Mouse (Mus musculus): ENCODE data around the gene Adat1. TPM values are rescaled to one million over a fixed set of nuclear protein-coding genes. Genes with fewer than 3 reads are reported as not detected.

The Adat1 gene
- polyA plus RNA-seq, 1 experiment from 2014 or later = 7.1 TPM

GRCm38 (mm10) chr8:111931721-111932120, 60.4 kb downstream of the Adat1 start:
- 81% methylated on average over 16 of the region's 16 CpGs for WGBS (ENCODE audit: insufficient replicate concordance)
- Histone ChIP-seq H3K36me3 (ENCODE audit: control insufficient read depth, insufficient read depth, low read length) (no peaks in the 10 kb centered on the region), H3K9me3 (replicated peaks; ENCODE audit: control insufficient read depth, low read length) (no peaks in the 10 kb centered on the region), H3K27me3 (ENCODE audit: control insufficient read depth, insufficient read depth, low read length) (no peaks in the 10 kb centered on the region), H3K4me1 (ENCODE audit: control insufficient read depth, insufficient read depth, low read length) (no peaks in the 10 kb centered on the region), H3K4me3 (ENCODE audit: low read depth, low read length) (no peak overlapping the region), H3K27ac (ENCODE audit: low read depth, low read length) (no peak overlapping the region), H3K4me2 (no peak overlapping the region), H3K9ac (ENCODE audit: low read depth, low read length) (no peak overlapping the region)
- no peak for ATAC-seq (replicated peaks; ENCODE audit: insufficient number of reproducible peaks, low FRiP score, low TSS enrichment)

GRCm38 (mm10) chr8:111929648-111930344, 62.3 kb downstream of the Adat1 start:
- H3K9me3 ChIP-seq (replicated peaks; ENCODE audit: control insufficient read depth, low read length) = no peaks in the 10 kb centered on the region
- H3K27me3 ChIP-seq (ENCODE audit: control insufficient read depth, insufficient read depth, low read length) = no peaks in the 10 kb centered on the region
- H3K9ac ChIP-seq (ENCODE audit: low read depth, low read length) = 0 out of 2 replicates have a peak overlapping the region, but pooled peaks have one; percentile 22
- no peak overlapping the region for H3K4me3 ChIP-seq (ENCODE audit: low read depth, low read length)
- 42% methylated on average over 8 of the region's 8 CpGs for WGBS (ENCODE audit: insufficient replicate concordance)
- peaks cover 3% of the 10 kb centered on the region for H3K4me1 ChIP-seq (ENCODE audit: control insufficient read depth, insufficient read depth, low read length)
- peak; percentile 69; the same call in 1 of the 2 replicates for ATAC-seq (replicated peaks; ENCODE audit: insufficient number of reproducible peaks, low FRiP score, low TSS enrichment)
- H3K27ac ChIP-seq (ENCODE audit: low read depth, low read length) = peak overlapping the region; percentile 58
- no peak overlapping the region for H3K4me2 ChIP-seq
- no peaks in the 10 kb centered on the region for H3K36me3 ChIP-seq (ENCODE audit: control insufficient read depth, insufficient read depth, low read length)

GRCm38 (mm10) chr8:111924976-111925375, 67.1 kb downstream of the Adat1 start:
- H3K4me1 ChIP-seq (ENCODE audit: control insufficient read depth, insufficient read depth, low read length) = peaks cover 4% of the 10 kb centered on the region
- no peak for ATAC-seq (replicated peaks; ENCODE audit: insufficient number of reproducible peaks, low FRiP score, low TSS enrichment)
- no peak overlapping the region for H3K4me3 ChIP-seq (ENCODE audit: low read depth, low read length)
- 22% methylated on average over 7 of the region's 7 CpGs for WGBS (ENCODE audit: insufficient replicate concordance)
- H3K9ac ChIP-seq (ENCODE audit: low read depth, low read length) = no peak overlapping the region
- H3K9me3 ChIP-seq (replicated peaks; ENCODE audit: control insufficient read depth, low read length) = no peaks in the 10 kb centered on the region
- H3K27me3 ChIP-seq (ENCODE audit: control insufficient read depth, insufficient read depth, low read length) = no peaks in the 10 kb centered on the region
- H3K27ac ChIP-seq (ENCODE audit: low read depth, low read length) = no peak overlapping the region
- no peak overlapping the region for H3K4me2 ChIP-seq
- H3K36me3 ChIP-seq (ENCODE audit: control insufficient read depth, insufficient read depth, low read length) = no peaks in the 10 kb centered on the region

GRCm38 (mm10) chr8:111923383-111923804, 68.7 kb downstream of the Adat1 start:
- no peaks in the 10 kb centered on the region for H3K36me3 ChIP-seq (ENCODE audit: control insufficient read depth, insufficient read depth, low read length)
- WGBS (ENCODE audit: insufficient replicate concordance) = 28% methylated on average over 10 of the region's 10 CpGs
- ATAC-seq (replicated peaks; ENCODE audit: insufficient number of reproducible peaks, low FRiP score, low TSS enrichment) = no peak
- H3K27me3 ChIP-seq (ENCODE audit: control insufficient read depth, insufficient read depth, low read length) = no peaks in the 10 kb centered on the region
- H3K4me3 ChIP-seq (ENCODE audit: low read depth, low read length) = no peak overlapping the region
- no peaks in the 10 kb centered on the region for H3K9me3 ChIP-seq (replicated peaks; ENCODE audit: control insufficient read depth, low read length)
- no peak overlapping the region for H3K9ac ChIP-seq (ENCODE audit: low read depth, low read length)
- peaks cover 4% of the 10 kb centered on the region for H3K4me1 ChIP-seq (ENCODE audit: control insufficient read depth, insufficient read depth, low read length)
- no peak overlapping the region for H3K4me2 ChIP-seq
- H3K27ac ChIP-seq (ENCODE audit: low read depth, low read length) = no peak overlapping the region

- H3K9me3 ChIP-seq (replicated peaks; ENCODE audit: control insufficient read depth, low read length) = no peaks in the 10 kb centered on the region
- no peak overlapping the region for H3K4me3 ChIP-seq (ENCODE audit: low read depth, low read length)
- H3K27ac ChIP-seq (ENCODE audit: low read depth, low read length) = no peak overlapping the region
- WGBS (ENCODE audit: insufficient replicate concordance) = 74% methylated on average over 4 of the region's 4 CpGs
- no peaks in the 10 kb centered on the region for H3K27me3 ChIP-seq (ENCODE audit: control insufficient read depth, insufficient read depth, low read length)
- H3K36me3 ChIP-seq (ENCODE audit: control insufficient read depth, insufficient read depth, low read length) = no peaks in the 10 kb centered on the region
- ATAC-seq (replicated peaks; ENCODE audit: insufficient number of reproducible peaks, low FRiP score, low TSS enrichment) = no peak
- no peak overlapping the region for H3K9ac ChIP-seq (ENCODE audit: low read depth, low read length)
- no peak overlapping the region for H3K4me2 ChIP-seq
- H3K4me1 ChIP-seq (ENCODE audit: control insufficient read depth, insufficient read depth, low read length) = peaks cover 4% of the 10 kb centered on the region
These were observed 71.1 kb downstream of the Adat1 start for GRCm38 (mm10) chr8:111920971-111921370.

GRCm38 (mm10) chr8:111919663-111920062, 72.4 kb downstream of the Adat1 start:
- no peaks in the 10 kb centered on the region for H3K27me3 ChIP-seq (ENCODE audit: control insufficient read depth, insufficient read depth, low read length)
- no peak for ATAC-seq (replicated peaks; ENCODE audit: insufficient number of reproducible peaks, low FRiP score, low TSS enrichment)
- H3K9me3 ChIP-seq (replicated peaks; ENCODE audit: control insufficient read depth, low read length) = no peaks in the 10 kb centered on the region
- WGBS (ENCODE audit: insufficient replicate concordance) = 74% methylated on average over 2 of the region's 2 CpGs
- no peak overlapping the region for H3K27ac ChIP-seq (ENCODE audit: low read depth, low read length)
- H3K4me2 ChIP-seq = no peak overlapping the region
- H3K4me3 ChIP-seq (ENCODE audit: low read depth, low read length) = no peak overlapping the region
- no peaks in the 10 kb centered on the region for H3K36me3 ChIP-seq (ENCODE audit: control insufficient read depth, insufficient read depth, low read length)
- H3K9ac ChIP-seq (ENCODE audit: low read depth, low read length) = no peak overlapping the region
- peaks cover under 1% of the 10 kb centered on the region for H3K4me1 ChIP-seq (ENCODE audit: control insufficient read depth, insufficient read depth, low read length)

Other genes with a start within 250 kb of the Adat1 start
- 46.6 and 53.8 TPM in 2 replicates for gene Bcar1, start 248.5 kb downstream of the Adat1 start, polyA plus RNA-seq (2014; fragmentation: Nextera tagmentation; extraction: Ambion mirVana)
- 163 and 173 TPM in 2 replicates for gene Cfdp1, start 138.0 kb downstream of the Adat1 start, polyA plus RNA-seq (2014; fragmentation: Nextera tagmentation; extraction: Ambion mirVana)
- gene Tmem170, start 115.6 kb downstream of the Adat1 start, polyA plus RNA-seq (2014; fragmentation: Nextera tagmentation; extraction: Ambion mirVana) = 4.5 and 5.8 TPM in 2 replicates
- 0.99 TPM in 1 of 2 replicates, not detected in the other for gene Chst5, start 81.9 kb downstream of the Adat1 start, polyA plus RNA-seq (2014; fragmentation: Nextera tagmentation; extraction: Ambion mirVana)
- gene Tmem231, start 58.4 kb downstream of the Adat1 start, polyA plus RNA-seq (2014; fragmentation: Nextera tagmentation; extraction: Ambion mirVana) = 5.0 and 5.6 TPM in 2 replicates
- gene Gabarapl2, start 51.6 kb downstream of the Adat1 start, polyA plus RNA-seq (2014; fragmentation: Nextera tagmentation; extraction: Ambion mirVana) = 177 and 191 TPM in 2 replicates
- 176 and 181 TPM in 2 replicates for gene Kars, start 19.0 kb upstream of the Adat1 start, polyA plus RNA-seq (2014; fragmentation: Nextera tagmentation; extraction: Ambion mirVana)
- gene Terf2ip, start 19.1 kb upstream of the Adat1 start, polyA plus RNA-seq (2014; fragmentation: Nextera tagmentation; extraction: Ambion mirVana) = 16.7 and 18.5 TPM in 2 replicates
- 0.37 TPM in 1 of 2 replicates, not detected in the other for gene Gm6793, start 22.7 kb upstream of the Adat1 start, polyA plus RNA-seq (2014; fragmentation: Nextera tagmentation; extraction: Ambion mirVana)

Data from heart, embryonic 11.5 days (tissue).